Mouse (Mus musculus): ENCODE data around the gene Atp2b4. TPM values are rescaled to one million over a fixed set of nuclear protein-coding genes. Genes with fewer than 3 reads are reported as not detected.

Atp2b4 gene
- polyA plus RNA-seq, 1 experiment from 2014 or later: 9.9 TPM

GRCm38 (mm10) chr1:133781531-133781930, 19.3 kb downstream of the Atp2b4 start:
- ATAC-seq (no peak), DNase-seq (no peak)
- Histone ChIP-seq H3K9ac (replicated peaks) (no peak overlapping the region), H3K4me2 (ENCODE audit: low read depth, low read length) (no peak overlapping the region), H3K27ac (ENCODE audit: low read depth) (no peak overlapping the region), H3K36me3 (replicated peaks; ENCODE audit: insufficient read depth, low read length) (peaks cover 7% of the 10 kb centered on the region; the same call in 1 of the 2 replicates), H3K4me3 (ENCODE audit: low read depth, low read length) (no peak overlapping the region), H3K9me3 (ENCODE audit: low read length) (no peaks in the 10 kb centered on the region), H3K27me3 (ENCODE audit: insufficient read depth, low read length) (no peaks in the 10 kb centered on the region), H3K4me1 (ENCODE audit: insufficient read depth) (no peaks in the 10 kb centered on the region; the same call in 1 of the 2 replicates)
- 75% methylated on average over 3 of the region's 3 CpGs for WGBS (ENCODE audit: insufficient replicate concordance)
- TF ChIP-seq CTCF (IDR thresholded peaks at IDR 0.05; ENCODE audit: low read depth) (no peak), EP300 (IDR thresholded peaks at IDR 0.05; ENCODE audit: low read depth) (no peak)

GRCm38 (mm10) chr1:133779043-133779442, 21.8 kb downstream of the Atp2b4 start:
- no peaks in the 10 kb centered on the region for H3K9me3 ChIP-seq (ENCODE audit: low read length)
- H3K4me3 ChIP-seq (ENCODE audit: low read depth, low read length): no peak overlapping the region
- H3K27ac ChIP-seq (ENCODE audit: low read depth): no peak overlapping the region
- DNase-seq: peak; percentile 44
- H3K4me2 ChIP-seq (ENCODE audit: low read depth, low read length): no peak overlapping the region
- H3K27me3 ChIP-seq (ENCODE audit: insufficient read depth, low read length): no peaks in the 10 kb centered on the region
- H3K36me3 ChIP-seq (replicated peaks; ENCODE audit: insufficient read depth, low read length): peaks cover 5% of the 10 kb centered on the region; the same call in 1 of the 2 replicates
- 84% methylated on average over 1 of the region's 1 CpGs for WGBS (ENCODE audit: insufficient replicate concordance)
- no peaks in the 10 kb centered on the region; the same call in 1 of the 2 replicates for H3K4me1 ChIP-seq (ENCODE audit: insufficient read depth)
- TF ChIP-seq CTCF (IDR thresholded peaks at IDR 0.05; ENCODE audit: low read depth): no peak
- no peak for TF ChIP-seq EP300 (IDR thresholded peaks at IDR 0.05; ENCODE audit: low read depth)
- ATAC-seq: no peak
- H3K9ac ChIP-seq (replicated peaks): no peak overlapping the region

- TF ChIP-seq EP300 (IDR thresholded peaks at IDR 0.05; ENCODE audit: low read depth): no peak
- no peak for TF ChIP-seq CTCF (IDR thresholded peaks at IDR 0.05; ENCODE audit: low read depth)
- no peak overlapping the region for H3K9ac ChIP-seq (replicated peaks)
- H3K27me3 ChIP-seq (ENCODE audit: insufficient read depth, low read length): no peaks in the 10 kb centered on the region
- H3K4me3 ChIP-seq (ENCODE audit: low read depth, low read length): no peak overlapping the region
- no peak for ATAC-seq
- DNase-seq: no peak
- H3K36me3 ChIP-seq (replicated peaks; ENCODE audit: insufficient read depth, low read length): peaks cover under 1% of the 10 kb centered on the region; the same call in 1 of the 2 replicates
- no peak overlapping the region for H3K27ac ChIP-seq (ENCODE audit: low read depth)
- no peaks in the 10 kb centered on the region for H3K9me3 ChIP-seq (ENCODE audit: low read length)
- 78% methylated on average over 15 of the region's 15 CpGs for WGBS (ENCODE audit: insufficient replicate concordance)
- no peak overlapping the region for H3K4me2 ChIP-seq (ENCODE audit: low read depth, low read length)
- H3K4me1 ChIP-seq (ENCODE audit: insufficient read depth): no peaks in the 10 kb centered on the region; the same call in 1 of the 2 replicates
These were observed 23.1 kb downstream of the Atp2b4 start for GRCm38 (mm10) chr1:133777651-133778231.

- TF ChIP-seq CTCF (IDR thresholded peaks at IDR 0.05; ENCODE audit: low read depth): no peak
- TF ChIP-seq EP300 (IDR thresholded peaks at IDR 0.05; ENCODE audit: low read depth): no peak
- Histone ChIP-seq H3K27me3 (ENCODE audit: insufficient read depth, low read length) (no peaks in the 10 kb centered on the region), H3K27ac (ENCODE audit: low read depth) (0 out of 2 replicates have a peak overlapping the region, but pooled peaks have one; percentile 35), H3K4me2 (ENCODE audit: low read depth, low read length) (no peak overlapping the region), H3K4me3 (ENCODE audit: low read depth, low read length) (no peak overlapping the region), H3K4me1 (ENCODE audit: insufficient read depth) (no peaks in the 10 kb centered on the region), H3K9me3 (ENCODE audit: low read length) (no peaks in the 10 kb centered on the region), H3K9ac (replicated peaks) (no peak overlapping the region), H3K36me3 (replicated peaks; ENCODE audit: insufficient read depth, low read length) (no peaks in the 10 kb centered on the region)
- peak; percentile 40; the same call in 1 of the 2 replicates for ATAC-seq
- no peak for DNase-seq
- 74% methylated on average over 9 of the region's 9 CpGs for WGBS (ENCODE audit: insufficient replicate concordance)
These were observed 28.3 kb downstream of the Atp2b4 start for GRCm38 (mm10) chr1:133772553-133772952.

- Histone ChIP-seq H3K9ac (replicated peaks) (no peak overlapping the region), H3K27ac (ENCODE audit: low read depth) (0 out of 2 replicates have a peak overlapping the region, but pooled peaks have one; percentile 44), H3K27me3 (ENCODE audit: insufficient read depth, low read length) (no peaks in the 10 kb centered on the region), H3K4me1 (ENCODE audit: insufficient read depth) (no peaks in the 10 kb centered on the region), H3K9me3 (ENCODE audit: low read length) (no peaks in the 10 kb centered on the region), H3K36me3 (replicated peaks; ENCODE audit: insufficient read depth, low read length) (no peaks in the 10 kb centered on the region), H3K4me2 (ENCODE audit: low read depth, low read length) (no peak overlapping the region), H3K4me3 (ENCODE audit: low read depth, low read length) (no peak overlapping the region)
- peak; percentile 41; the same call in 1 of the 2 replicates for ATAC-seq
- TF ChIP-seq CTCF (IDR thresholded peaks at IDR 0.05; ENCODE audit: low read depth): no peak
- TF ChIP-seq EP300 (IDR thresholded peaks at IDR 0.05; ENCODE audit: low read depth): no peak
- no peak for DNase-seq
- 62% methylated on average over 10 of the region's 10 CpGs for WGBS (ENCODE audit: insufficient replicate concordance)
These were observed 28.9 kb downstream of the Atp2b4 start for GRCm38 (mm10) chr1:133771831-133772399.

GRCm38 (mm10) chr1:133767994-133768393, 32.8 kb downstream of the Atp2b4 start:
- H3K9ac ChIP-seq (replicated peaks): no peak overlapping the region
- peaks cover 6% of the 10 kb centered on the region; the same call in 1 of the 2 replicates for H3K36me3 ChIP-seq (replicated peaks; ENCODE audit: insufficient read depth, low read length)
- H3K27ac ChIP-seq (ENCODE audit: low read depth): no peak overlapping the region

More at GRCm38 (mm10) chr1:133767994-133768393, 32.8 kb downstream of the Atp2b4 start:
- Histone ChIP-seq H3K27me3 (ENCODE audit: insufficient read depth, low read length) (no peaks in the 10 kb centered on the region), H3K9me3 (ENCODE audit: low read length) (no peaks in the 10 kb centered on the region), H3K4me1 (ENCODE audit: insufficient read depth) (no peaks in the 10 kb centered on the region), H3K4me3 (ENCODE audit: low read depth, low read length) (no peak overlapping the region), H3K4me2 (ENCODE audit: low read depth, low read length) (no peak overlapping the region)
- WGBS (ENCODE audit: insufficient replicate concordance): 88% methylated on average over 5 of the region's 5 CpGs
- TF ChIP-seq EP300 (IDR thresholded peaks at IDR 0.05; ENCODE audit: low read depth): no peak
- no peak for TF ChIP-seq CTCF (IDR thresholded peaks at IDR 0.05; ENCODE audit: low read depth)
- DNase-seq (no peak), ATAC-seq (no peak)
